33 mouse cellular contexts compared by ENCODE assay signal in the genomic region with DNA sequence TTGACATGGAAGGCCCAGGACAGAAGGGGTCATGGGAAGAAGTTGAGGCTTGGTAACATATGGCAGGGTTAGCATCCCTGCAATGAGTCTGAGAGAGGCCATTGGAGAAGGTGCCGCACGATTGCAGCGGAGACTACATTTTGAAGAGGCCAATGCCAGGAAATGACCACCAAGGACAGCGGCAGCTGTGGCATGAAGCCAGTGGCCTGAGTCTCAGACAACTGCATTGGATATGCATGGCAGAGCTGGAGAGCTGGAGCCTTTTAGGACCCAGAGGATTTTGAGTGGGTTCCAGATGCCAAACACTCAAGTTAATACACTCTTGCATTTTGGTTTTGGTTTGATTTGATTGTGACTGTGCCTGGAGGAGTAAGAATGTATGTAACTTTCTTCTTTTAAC.
A peak's percentile ranks its signal among the peaks of the same experiment; 100 is the strongest.
DNase-seq lines count a peak whose midpoint lies in the region; ATAC-seq and TF ChIP-seq lines count a peak whose summit lies in the region.
"Had no signal": no experiment of that assay in that cellular context is flagged by ENCODE, and none has a peak within 500 bp of the region (broad histone marks: within the 10 kb centered on the region; RNA-seq: fewer than 3 reads in every experiment).

No protein-coding gene starts in this region.

- no peak for TF ChIP-seq CTCF in kidney, adult 2 months (conservative IDR thresholded peaks at IDR 0.05; ENCODE audit: insufficient read depth, insufficient read length, low read depth, low read length)
- no peak for TF ChIP-seq CTCF in lung, postnatal 0 days (IDR thresholded peaks at IDR 0.05)

- no peak overlapping the region for H3K27ac ChIP-seq in kidney, adult 2 months (ENCODE audit: insufficient read depth, low read depth, low read length)
- H3K27ac ChIP-seq in kidney, embryonic 16.5 days (ENCODE audit: low read length): no peak overlapping the region
- H3K27ac ChIP-seq in lung, postnatal 0 days (ENCODE audit: low read length): no peak overlapping the region
- H3K27ac ChIP-seq: embryonic facial prominence, embryonic 12.5 days; forebrain, embryonic 10.5 days; forebrain, embryonic 15.5 days; heart, embryonic 10.5 days; hindbrain, embryonic 14.5 days; limb, embryonic 10.5 days; limb, embryonic 15.5 days; liver, embryonic 13.5 days; midbrain, embryonic 10.5 days; midbrain, embryonic 15.5 days; stomach, postnatal 0 days had no signal

- ATAC-seq in kidney, embryonic 16.5 days (ENCODE audit: low FRiP score, low TSS enrichment): no peak
- ATAC-seq in lung, postnatal 0 days: no peak
- ATAC-seq: forebrain, embryonic 15.5 days; intestine, postnatal 0 days; midbrain, embryonic 15.5 days; Patski had no signal

- WGBS in kidney, adult 2 months: 57% methylated on average over 4 of the region's 4 CpGs
- 75% methylated on average over 4 of the region's 4 CpGs for WGBS in kidney, embryonic 16.5 days
- 47% methylated on average over 4 of the region's 4 CpGs for WGBS in lung, postnatal 0 days

- no peak overlapping the region for H3K4me2 ChIP-seq in kidney, embryonic 16.5 days (replicated peaks; ENCODE audit: low read depth, low read length)
- H3K4me2 ChIP-seq in lung, postnatal 0 days (replicated peaks; ENCODE audit: low read depth, low read length): no peak overlapping the region
- H3K4me2 ChIP-seq: embryonic facial prominence, embryonic 12.5 days; forebrain, embryonic 15.5 days; hindbrain, embryonic 14.5 days; limb, embryonic 15.5 days; liver, embryonic 13.5 days; lung, embryonic 15.5 days; midbrain, embryonic 15.5 days had no signal

- H3K4me1 ChIP-seq in kidney, adult 2 months (ENCODE audit: control insufficient read depth, insufficient read depth, low read length): no peaks in the 10 kb centered on the region
- no peaks in the 10 kb centered on the region for H3K4me1 ChIP-seq in kidney, embryonic 16.5 days (ENCODE audit: insufficient read depth, low read length)
- 0 out of 2 replicates have a peak, but pooled peaks cover 3% of the 10 kb centered on the region for H3K4me1 ChIP-seq in lung, postnatal 0 days (ENCODE audit: insufficient read depth, low read depth, low read length)
- H3K4me1 ChIP-seq: forebrain, embryonic 15.5 days; liver, embryonic 13.5 days; midbrain, embryonic 15.5 days had no signal

- no peak for TF ChIP-seq POLR2A in kidney, adult 2 months (IDR thresholded peaks at IDR 0.05; ENCODE audit: low read depth, low read length)

- H3K9me3 ChIP-seq in kidney, embryonic 16.5 days (ENCODE audit: low read length): no peaks in the 10 kb centered on the region
- no peaks in the 10 kb centered on the region for H3K9me3 ChIP-seq in lung, postnatal 0 days (ENCODE audit: low read length)
- H3K9me3 ChIP-seq: embryonic facial prominence, embryonic 12.5 days; forebrain, embryonic 10.5 days; forebrain, embryonic 15.5 days; heart, embryonic 10.5 days; limb, embryonic 10.5 days; limb, embryonic 15.5 days; liver, embryonic 13.5 days; lung, embryonic 15.5 days; midbrain, embryonic 10.5 days; midbrain, embryonic 15.5 days had no signal

- H3K36me3 ChIP-seq in kidney, adult 2 months (ENCODE audit: control insufficient read depth, insufficient read depth, low read length): no peaks in the 10 kb centered on the region
- H3K36me3 ChIP-seq in kidney, embryonic 16.5 days (ENCODE audit: insufficient read depth, low read length): no peaks in the 10 kb centered on the region
- no peaks in the 10 kb centered on the region for H3K36me3 ChIP-seq in lung, postnatal 0 days (ENCODE audit: insufficient read depth, low read length)
- H3K36me3 ChIP-seq: embryonic facial prominence, embryonic 12.5 days; forebrain, embryonic 10.5 days; forebrain, embryonic 15.5 days; G1E; heart, embryonic 10.5 days; limb, embryonic 10.5 days; limb, embryonic 15.5 days; liver, embryonic 13.5 days; lung, embryonic 15.5 days; midbrain, embryonic 10.5 days; midbrain, embryonic 15.5 days had no signal

- H3K4me3 ChIP-seq in kidney, adult 2 months (ENCODE audit: insufficient read depth, low read depth, low read length): no peak overlapping the region
- H3K4me3 ChIP-seq in kidney, embryonic 16.5 days (ENCODE audit: low read length): no peak overlapping the region
- no peak overlapping the region for H3K4me3 ChIP-seq in lung, postnatal 0 days (ENCODE audit: low read depth, low read length)
- H3K4me3 ChIP-seq: embryonic facial prominence, embryonic 12.5 days; forebrain, embryonic 10.5 days; forebrain, embryonic 15.5 days; heart, embryonic 10.5 days; limb, embryonic 10.5 days; limb, embryonic 15.5 days; liver, embryonic 13.5 days; lung, embryonic 15.5 days; midbrain, embryonic 10.5 days; midbrain, embryonic 15.5 days had no signal

- H3K9ac ChIP-seq in kidney, embryonic 16.5 days (replicated peaks; ENCODE audit: low read length): no peak overlapping the region
- H3K9ac ChIP-seq in lung, postnatal 0 days (replicated peaks; ENCODE audit: low read depth): no peak overlapping the region
- H3K9ac ChIP-seq: embryonic facial prominence, embryonic 12.5 days; forebrain, embryonic 15.5 days; hindbrain, embryonic 14.5 days; limb, embryonic 15.5 days; liver, embryonic 13.5 days; lung, embryonic 15.5 days; midbrain, embryonic 15.5 days had no signal

- H3K27me3 ChIP-seq in kidney, adult 2 months (replicated peaks; ENCODE audit: control insufficient read depth, insufficient read depth, low read length): no peaks in the 10 kb centered on the region
- H3K27me3 ChIP-seq in kidney, embryonic 16.5 days (ENCODE audit: insufficient read depth, low read length): no peaks in the 10 kb centered on the region
- H3K27me3 ChIP-seq in lung, postnatal 0 days (replicated peaks; ENCODE audit: insufficient read depth, low read length): no peaks in the 10 kb centered on the region
- H3K27me3 ChIP-seq: forebrain, embryonic 15.5 days; liver, embryonic 13.5 days; lung, embryonic 15.5 days; midbrain, embryonic 15.5 days had no signal

- TF ChIP-seq EP300 in lung, postnatal 0 days (IDR thresholded peaks at IDR 0.05): no peak

- peak; percentile 38 for DNase-seq in adrenal gland, postnatal 10 days
- no peak for DNase-seq in adrenal gland, postnatal 25 days
- peak; percentile 23 for DNase-seq in kidney, adult 2 months
- DNase-seq in lung, postnatal 0 days (ENCODE audit: low spot score): peak; percentile 43
- DNase-seq in lung, postnatal 36 days: no peak
- DNase-seq in adipocyte (ENCODE audit: low spot score): peak; percentile 2
- DNase-seq in thymus, postnatal 0 days (ENCODE audit: low spot score): no peak
- DNase-seq: adrenal gland, adult 2 months; cerebellum, adult 11-12 months; cerebellum, adult 9-11 months; embryo, embryonic 11 days; gastrocnemius, postnatal 25 days; heart, adult 11 months; heart, postnatal 36 days; layer of hippocampus, adult 9-11 months; liver, embryonic 13.5 days; right cerebral cortex, postnatal 4 days; thymus, adult 18-20 months had no signal

Comparison
In these comparisons a context has a peak if more than half of its experiments do, and no peak if none do; other contexts are left out.
1. DNase-seq: peak in adrenal gland, postnatal 10 days (single experiment), kidney, adult 2 months (single experiment), lung, postnatal 0 days (single experiment) and adipocyte (single experiment); none in adrenal gland, postnatal 25 days (single experiment), lung, postnatal 36 days (single experiment) and thymus, postnatal 0 days (single experiment).